Mouse (Mus musculus) heart, postnatal 4 days (tissue): ENCODE measurements around the gene Aebp2. TPM values are rescaled to one million over a fixed set of nuclear protein-coding genes. Genes with fewer than 3 reads are reported as not detected.

Experiments
- DNase-seq: peaks from one replicate; pipeline ENCODE4 v3.0.0; 2021
- total RNA-seq, 2 experiments: library from RNA; stranded (reverse); gene quantifications; 2 replicates each; pipeline ENCODE4 v1.2.3; 2021

Gene Aebp2
- total RNA-seq, 2 experiments from 2014 or later = 49.0 to 49.1 TPM

DNA sequence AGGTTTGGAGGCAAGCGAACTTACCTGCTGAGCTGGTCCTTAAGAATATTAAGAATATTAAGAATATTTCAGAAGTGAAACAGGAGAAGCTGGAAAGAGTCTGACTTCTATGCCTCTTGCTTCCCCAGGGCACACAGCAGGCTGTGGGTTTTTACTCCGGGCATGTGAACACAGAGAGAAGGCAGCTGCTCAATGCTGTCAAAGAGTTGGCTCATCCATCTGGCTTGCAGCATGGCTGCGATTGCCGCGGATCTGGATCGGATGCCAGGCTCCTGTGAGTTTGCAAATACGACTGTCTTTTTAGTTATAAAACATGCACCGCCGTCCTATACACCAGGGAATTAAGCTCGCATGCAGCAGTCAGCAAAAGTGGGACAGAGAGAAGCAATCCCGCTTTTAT lies 75.5 kb downstream of the Aebp2 start:
- DNase-seq = no peak

DNA sequence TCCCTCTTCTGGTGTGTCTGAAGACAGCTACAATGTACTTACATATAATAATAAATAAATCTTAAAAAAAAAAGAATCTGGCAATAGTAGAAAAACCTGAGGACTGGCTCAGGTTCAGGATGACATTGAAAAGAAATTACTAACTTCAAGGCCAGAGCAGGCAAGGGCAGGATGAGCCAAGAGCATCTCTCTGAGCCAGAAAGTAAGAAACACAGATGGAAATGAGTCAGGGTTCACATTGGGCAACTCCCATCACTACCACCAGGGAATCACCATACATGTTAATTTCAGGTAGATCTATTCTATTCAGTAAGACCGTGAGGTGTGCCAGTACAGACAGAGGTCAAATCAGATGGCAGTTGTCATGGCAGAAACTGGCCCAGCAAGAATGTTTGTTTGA lies 76.1 kb downstream of the Aebp2 start:
- no peak for DNase-seq

DNA sequence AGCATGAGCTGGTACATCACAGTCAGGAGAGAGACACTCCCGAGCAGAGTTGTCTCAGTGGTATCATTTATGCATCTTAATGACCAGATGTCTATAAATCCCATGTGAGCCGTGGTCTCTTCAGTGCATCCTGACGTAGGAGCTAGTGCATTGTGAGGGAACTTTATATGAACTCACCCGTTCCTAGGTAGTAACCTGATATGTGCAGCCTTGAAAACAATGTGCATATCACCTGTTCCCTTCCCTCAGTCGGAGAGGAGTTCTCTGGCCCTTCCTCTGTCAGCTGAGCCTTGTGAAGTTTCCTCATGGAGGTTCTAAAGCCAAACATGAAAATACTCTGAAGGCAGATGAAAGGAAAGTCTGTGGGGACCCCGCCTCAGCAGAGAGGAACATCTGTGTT lies 78.8 kb downstream of the Aebp2 start:
- DNase-seq = no peak

DNA sequence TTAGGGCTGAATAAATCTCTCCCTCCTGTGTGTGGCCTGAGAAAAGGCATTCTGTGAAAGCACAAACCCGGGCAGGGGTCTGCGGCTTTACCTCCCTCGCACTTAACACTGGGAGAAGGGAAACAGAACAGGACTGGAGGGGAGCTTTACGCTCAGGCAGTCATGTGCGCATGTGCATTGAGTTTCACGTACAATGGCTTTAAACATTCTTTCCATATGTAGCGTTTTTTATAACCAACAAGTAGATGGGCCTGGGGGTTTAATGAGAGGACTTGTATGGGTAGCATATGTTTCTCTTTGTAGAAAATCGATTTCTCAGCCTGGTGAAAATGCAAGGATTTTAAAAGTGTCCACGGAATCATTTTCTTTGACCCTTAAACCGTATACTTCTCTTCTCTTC lies 82.7 kb downstream of the Aebp2 start:
- DNase-seq = no peak

DNA sequence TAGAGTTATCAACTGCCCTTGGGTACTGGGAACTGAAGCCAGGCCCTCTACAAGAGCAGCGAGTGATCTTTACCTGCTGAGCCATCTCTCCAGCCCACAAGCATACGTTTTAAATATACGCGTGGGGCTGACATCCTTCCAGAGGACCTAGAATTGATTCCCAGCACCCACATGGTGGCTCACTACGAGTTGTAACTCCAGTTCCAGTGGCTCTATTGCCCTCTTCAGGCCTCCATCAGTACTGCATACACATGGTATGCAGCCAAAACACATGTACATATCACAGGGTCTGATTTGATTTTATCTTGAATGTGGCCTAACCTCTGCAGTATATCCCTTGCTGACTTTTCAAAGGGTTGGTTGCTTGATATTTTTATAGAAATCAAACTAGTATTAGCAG lies 83.6 kb downstream of the Aebp2 start:
- DNase-seq = no peak

DNA sequence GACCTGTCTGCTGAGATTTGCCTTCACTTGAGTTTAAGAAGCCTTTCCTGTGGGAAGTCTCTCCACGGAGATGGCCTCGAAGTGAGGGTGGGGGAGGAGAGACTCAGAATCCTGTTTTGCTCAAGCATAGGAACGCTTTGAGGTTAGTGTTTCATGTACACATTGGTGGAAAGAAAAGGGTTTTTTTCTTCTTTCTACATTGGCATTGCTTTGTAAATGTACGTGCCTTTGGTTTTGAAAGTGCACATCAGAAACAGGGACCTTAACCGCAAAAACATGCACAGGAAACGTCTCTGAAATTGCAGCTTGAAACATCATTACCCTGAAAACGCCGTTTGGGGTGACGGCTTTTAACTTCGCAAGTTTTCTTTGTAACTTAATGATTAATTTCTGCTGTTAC lies 85.6 kb downstream of the Aebp2 start:
- no peak for DNase-seq

DNA sequence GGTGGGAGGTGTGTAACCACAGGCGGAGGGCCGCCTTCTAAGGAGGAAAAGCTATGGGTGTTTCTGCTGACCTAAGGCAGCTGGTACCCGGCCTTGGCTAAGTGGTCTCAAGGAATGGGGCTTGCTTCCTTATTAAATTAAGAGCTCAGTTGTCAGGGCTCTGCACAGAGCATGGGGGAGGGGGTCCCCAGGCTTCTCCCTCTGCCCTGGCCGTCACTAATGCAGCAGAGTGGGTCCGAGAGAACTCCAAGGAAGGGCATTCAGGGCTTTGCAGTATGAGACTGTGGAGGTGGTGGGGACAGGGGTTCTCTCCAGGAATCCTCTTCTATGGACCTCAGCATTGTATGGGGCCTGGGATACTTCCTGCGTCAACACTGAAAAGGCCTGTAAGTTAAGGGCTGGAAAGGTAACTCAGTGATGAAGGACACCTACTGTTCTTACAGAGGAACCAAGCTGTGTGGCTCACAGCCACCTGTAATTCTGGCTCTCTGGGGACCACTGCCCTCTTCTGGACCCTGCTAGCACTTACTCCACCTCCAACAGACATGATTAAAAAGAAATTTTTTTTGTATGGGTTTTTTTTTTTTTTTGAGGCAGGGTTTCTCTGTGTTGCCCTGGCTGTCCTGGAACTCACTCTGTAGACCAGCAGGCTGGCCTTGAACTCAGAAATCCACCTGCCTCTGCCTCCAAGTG lies 87.1 kb downstream of the Aebp2 start:
- DNase-seq = peak; percentile 26

DNA sequence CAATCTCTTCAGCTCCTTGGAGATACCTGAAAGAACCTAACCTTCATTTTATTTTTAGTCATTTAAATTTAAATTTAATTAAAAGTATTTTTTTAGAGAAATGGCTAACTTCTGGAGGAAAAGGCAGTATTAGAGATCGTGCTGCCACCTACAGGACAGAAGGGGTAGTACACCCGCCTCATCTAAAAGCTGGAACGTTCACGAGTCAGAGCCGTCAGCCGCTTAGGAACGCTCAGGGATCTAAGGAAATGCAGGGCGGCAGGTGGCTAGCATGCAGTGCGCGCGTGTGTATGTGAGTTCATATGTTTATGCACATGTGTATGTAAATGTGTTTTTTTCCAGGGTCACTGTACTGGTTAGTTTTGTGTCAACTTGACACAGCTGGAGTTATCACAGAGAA lies 90.3 kb downstream of the Aebp2 start:
- peak; percentile 77 for DNase-seq

DNA sequence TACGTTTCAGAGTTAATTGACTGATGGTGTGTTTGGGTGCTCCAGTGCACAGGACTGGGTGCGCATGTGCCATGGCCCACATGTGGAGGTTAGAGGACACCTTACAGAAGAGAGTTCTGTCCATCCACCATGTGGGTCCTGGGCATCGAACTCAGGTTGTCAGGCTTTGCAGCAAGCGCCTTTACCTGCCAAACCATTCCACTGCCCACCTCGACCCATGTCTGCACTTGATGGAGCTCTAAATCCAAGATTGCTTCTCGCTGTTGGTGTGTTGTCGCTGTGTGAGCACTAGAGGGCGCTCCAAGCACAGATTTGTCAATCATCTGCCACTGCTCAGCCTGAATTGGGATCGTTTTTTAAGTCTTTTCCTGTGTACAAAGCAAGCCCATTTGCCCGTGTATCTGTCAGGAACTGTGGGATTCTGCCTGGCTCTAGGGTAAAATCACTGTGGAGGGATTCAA lies 92.5 kb downstream of the Aebp2 start:
- peak; percentile 85 for DNase-seq

DNA sequence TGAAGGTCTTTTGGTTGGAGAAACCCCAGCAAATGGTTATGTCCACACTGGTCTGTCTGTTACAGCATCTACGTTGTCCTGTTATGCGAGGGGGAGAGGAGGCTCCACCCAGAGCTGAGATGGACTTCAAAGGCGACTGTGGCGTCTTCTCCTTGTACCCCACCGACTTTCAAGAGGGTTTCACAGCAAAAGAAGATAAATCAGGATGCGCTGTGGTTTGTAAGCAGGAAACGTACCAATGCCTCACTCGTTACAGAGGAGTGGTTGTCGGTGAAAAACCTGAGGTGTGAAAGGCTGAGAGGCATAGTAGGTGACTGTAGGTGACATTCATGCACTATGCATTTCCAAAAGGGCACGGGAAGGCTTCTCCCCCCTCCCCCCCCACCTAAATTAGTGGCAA lies 99.6 kb downstream of the Aebp2 start:
- no peak for DNase-seq

Other genes with a start within 250 kb of the Aebp2 start
- 10 to 100 TPM; 39.4 to 42.6 TPM for gene Plekha5, start 198.6 kb upstream of the Aebp2 start, total RNA-seq
- not detected for gene Gm11077, start 106.6 kb downstream of the Aebp2 start, total RNA-seq